ENCODE assay signal across 8 mouse cellular contexts in the genomic region with DNA sequence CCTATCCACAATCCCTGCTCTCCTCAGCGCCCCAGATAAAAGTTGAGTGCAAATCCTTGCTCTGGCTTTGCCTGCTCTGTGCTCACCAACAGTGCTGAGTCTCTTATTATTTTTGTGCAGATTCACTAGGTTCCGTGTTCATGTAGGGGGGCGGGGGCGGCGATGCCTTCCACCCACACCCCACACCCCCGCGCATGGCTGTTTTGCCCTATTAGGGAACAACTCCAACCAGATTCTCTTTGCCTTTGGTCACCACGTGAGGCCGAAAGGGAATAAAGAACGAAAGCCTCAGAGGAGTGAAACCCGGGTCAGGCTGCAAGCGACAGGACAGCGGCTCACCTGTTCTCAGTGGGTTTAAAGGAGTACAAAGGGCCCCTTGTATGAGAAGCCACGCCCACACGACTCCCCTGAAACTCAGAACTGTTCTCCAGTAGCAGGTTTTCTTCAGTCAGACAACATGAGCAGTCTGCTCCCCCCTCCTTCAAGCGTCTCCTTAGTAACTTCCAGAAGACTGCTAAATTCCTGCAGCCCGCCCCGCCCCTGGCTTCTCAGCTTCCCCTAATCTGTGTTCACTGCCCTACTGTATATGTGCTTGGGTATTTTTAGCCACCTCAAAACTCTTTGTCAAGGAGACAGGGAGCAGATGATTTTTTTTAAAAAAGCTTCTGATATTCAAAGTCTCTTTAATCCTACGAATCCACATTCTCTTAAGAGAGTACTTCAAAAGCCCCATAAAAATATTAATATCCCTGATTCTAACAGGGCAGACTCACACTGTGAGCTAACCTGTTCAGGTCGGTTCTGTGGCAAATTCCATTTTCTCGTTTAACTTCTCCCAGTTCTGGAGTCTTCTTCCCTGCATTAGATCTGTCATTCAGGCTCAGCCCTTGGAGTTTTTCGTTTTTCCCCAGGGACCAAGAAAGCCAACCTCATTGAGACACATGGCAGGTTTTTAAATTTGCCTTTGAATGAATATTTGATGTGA.
DNase-seq lines count a peak whose midpoint lies in the region; ATAC-seq and TF ChIP-seq lines count a peak whose summit lies in the region.

No protein-coding gene starts in this region.

- no peaks in the 10 kb centered on the region for H3K9me3 ChIP-seq in forebrain, postnatal 0 days (ENCODE audit: low read length)
- H3K9me3 ChIP-seq in hindbrain, embryonic 12.5 days (replicated peaks) = 0 out of 2 replicates have a peak, but pooled peaks cover 4% of the 10 kb centered on the region
- H3K9me3 ChIP-seq in midbrain, embryonic 10.5 days (replicated peaks) = peaks cover 9% of the 10 kb centered on the region; the same call in 1 of the 2 replicates
- no peaks in the 10 kb centered on the region for H3K9me3 ChIP-seq in stomach, embryonic 15.5 days

- peak overlapping the region; percentile 43 for H3K9ac ChIP-seq in forebrain, postnatal 0 days
- H3K9ac ChIP-seq in hindbrain, embryonic 12.5 days = peak overlapping the region; percentile 46; the same call in 1 of the 2 replicates
- no peak overlapping the region for H3K9ac ChIP-seq in stomach, embryonic 15.5 days

- peak overlapping the region; percentile 78 for H3K27ac ChIP-seq in forebrain, postnatal 0 days (ENCODE audit: low read depth, low read length)
- peak overlapping the region; percentile 84 for H3K27ac ChIP-seq in hindbrain, embryonic 12.5 days
- peak overlapping the region; percentile 75 for H3K27ac ChIP-seq in midbrain, embryonic 10.5 days (replicated peaks)
- H3K27ac ChIP-seq in stomach, embryonic 15.5 days = peak overlapping the region; percentile 92

- intact Hi-C loops in left cerebral cortex, postnatal 4 days (cut with DNase I) = no loop called here

- peak; percentile 94 for ATAC-seq in forebrain, postnatal 0 days
- ATAC-seq in hindbrain, embryonic 12.5 days (ENCODE audit: low FRiP score) = peak; percentile 75; the same call in 1 of the 2 replicates
- ATAC-seq in stomach, embryonic 15.5 days (ENCODE audit: insufficient read depth, low FRiP score, low read depth) = peak; percentile 88

- no peaks in the 10 kb centered on the region for H3K27me3 ChIP-seq in forebrain, postnatal 0 days (ENCODE audit: insufficient read depth, low read length)
- no peaks in the 10 kb centered on the region; the same call in 1 of the 2 replicates for H3K27me3 ChIP-seq in hindbrain, embryonic 12.5 days
- H3K27me3 ChIP-seq in midbrain, embryonic 10.5 days (ENCODE audit: low read depth, poor library complexity, severe bottlenecking) = no peaks in the 10 kb centered on the region; the same call in none of the 2 replicates
- H3K27me3 ChIP-seq in stomach, embryonic 15.5 days (replicated peaks) = no peaks in the 10 kb centered on the region

- DNase-seq in right cerebral cortex, adult 18-20 months = peak; percentile 51
- no peak for DNase-seq in right cerebral cortex, postnatal 25 days
- DNase-seq in forebrain, postnatal 0 days = peak; percentile 79
- DNase-seq in left cerebral cortex, postnatal 4 days = peak; percentile 37
- peak; percentile 41 for DNase-seq in midbrain, embryonic 10.5 days (ENCODE audit: low spot score)
- no peak for DNase-seq in layer of hippocampus, adult 9-10 months (ENCODE audit: low spot score)

- TF ChIP-seq CTCF in forebrain, postnatal 0 days (IDR thresholded peaks at IDR 0.05; ENCODE audit: low read depth) = no peak

- no peaks in the 10 kb centered on the region for H3K36me3 ChIP-seq in forebrain, postnatal 0 days (ENCODE audit: insufficient read depth)
- H3K36me3 ChIP-seq in hindbrain, embryonic 12.5 days = no peaks in the 10 kb centered on the region
- no peaks in the 10 kb centered on the region for H3K36me3 ChIP-seq in midbrain, embryonic 10.5 days
- no peaks in the 10 kb centered on the region for H3K36me3 ChIP-seq in stomach, embryonic 15.5 days

- peak overlapping the region; percentile 49 for H3K4me2 ChIP-seq in forebrain, postnatal 0 days (ENCODE audit: low read depth)
- H3K4me2 ChIP-seq in hindbrain, embryonic 12.5 days (replicated peaks) = peak overlapping the region; percentile 51
- peak overlapping the region; percentile 51 for H3K4me2 ChIP-seq in stomach, embryonic 15.5 days

- H3K4me3 ChIP-seq in forebrain, postnatal 0 days (ENCODE audit: low read depth, low read length) = peak overlapping the region; percentile 25
- H3K4me3 ChIP-seq in hindbrain, embryonic 12.5 days = peak overlapping the region; percentile 20
- peak overlapping the region; percentile 44 for H3K4me3 ChIP-seq in midbrain, embryonic 10.5 days
- peak overlapping the region; percentile 24 for H3K4me3 ChIP-seq in stomach, embryonic 15.5 days (replicated peaks)

- peaks cover 11% of the 10 kb centered on the region; the same call in 1 of the 2 replicates for H3K4me1 ChIP-seq in forebrain, postnatal 0 days (ENCODE audit: insufficient read depth)
- peaks cover 11% of the 10 kb centered on the region for H3K4me1 ChIP-seq in hindbrain, embryonic 12.5 days
- H3K4me1 ChIP-seq in midbrain, embryonic 10.5 days = peaks cover 21% of the 10 kb centered on the region
- H3K4me1 ChIP-seq in stomach, embryonic 15.5 days = peaks cover 14% of the 10 kb centered on the region

- WGBS in forebrain, postnatal 0 days = 6% methylated on average over 22 of the region's 22 CpGs
- 13% methylated on average over 22 of the region's 22 CpGs for WGBS in hindbrain, embryonic 12.5 days
- 14% methylated on average over 22 of the region's 22 CpGs for WGBS in midbrain, embryonic 10.5 days
- 6% methylated on average over 22 of the region's 22 CpGs for WGBS in stomach, embryonic 15.5 days

Comparison
In these comparisons a context has a peak if more than half of its experiments do, and no peak if none do; other contexts are left out.
1. DNase-seq: peak in right cerebral cortex, adult 18-20 months (single experiment), forebrain, postnatal 0 days (single experiment), left cerebral cortex, postnatal 4 days (single experiment) and midbrain, embryonic 10.5 days (single experiment); none in right cerebral cortex, postnatal 25 days (single experiment) and layer of hippocampus, adult 9-10 months (single experiment).
2. Peak in every context shown above with its lines, with median percentiles within 50 percentile points of each other: ATAC-seq, H3K27ac ChIP-seq, H3K4me2 ChIP-seq and H3K4me3 ChIP-seq.